Mouse (Mus musculus): ENCODE measurements at regions not wholly inside any gene's neighbourhood (a gene's known extent, or its start where the extent isn't known, plus 50 kb on each side); places are given as distances from the start of the nearest gene placed in this dataset.
"Not testable (repeated sequence)": the region's sequence is repeated elsewhere in the genome, so short reads cannot be mapped to it uniquely, and the experiment has no call there.

DNA sequence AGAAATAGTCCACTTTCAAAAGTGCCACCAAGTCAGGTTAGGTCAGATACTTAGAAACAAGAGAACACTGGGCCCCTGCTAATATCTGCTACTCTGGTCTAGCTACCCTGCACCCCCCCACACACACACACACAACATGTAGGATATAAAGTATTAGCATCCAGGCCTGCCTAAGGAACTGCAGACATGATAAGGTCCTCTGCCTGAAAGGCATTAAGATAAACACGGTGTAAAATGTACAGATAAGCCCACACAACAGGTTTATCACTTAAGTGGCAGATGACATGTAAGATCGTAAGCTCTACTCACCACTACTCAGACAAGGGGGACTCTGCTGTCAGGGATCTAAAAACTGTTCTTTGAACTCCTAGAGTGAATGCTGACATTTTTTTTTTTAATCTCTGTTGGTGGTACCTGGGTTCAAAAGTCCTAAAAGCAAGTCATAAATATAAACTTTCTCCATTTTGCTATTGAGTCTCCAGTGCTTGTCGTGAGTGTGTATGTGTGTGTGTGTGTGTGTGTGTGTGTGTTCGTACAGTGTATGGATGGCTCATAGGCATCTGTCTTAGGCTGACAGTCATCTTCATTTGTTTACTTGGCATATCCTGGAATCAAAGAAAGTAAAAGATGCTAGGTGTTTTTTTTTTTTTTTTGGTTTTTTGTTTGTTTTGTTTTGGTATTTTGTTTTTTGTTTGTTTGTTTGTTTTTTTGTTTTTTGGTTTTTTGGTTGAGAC, 52.2 kb downstream of the Gm9817 start:
- no peak for DNase-seq

DNA sequence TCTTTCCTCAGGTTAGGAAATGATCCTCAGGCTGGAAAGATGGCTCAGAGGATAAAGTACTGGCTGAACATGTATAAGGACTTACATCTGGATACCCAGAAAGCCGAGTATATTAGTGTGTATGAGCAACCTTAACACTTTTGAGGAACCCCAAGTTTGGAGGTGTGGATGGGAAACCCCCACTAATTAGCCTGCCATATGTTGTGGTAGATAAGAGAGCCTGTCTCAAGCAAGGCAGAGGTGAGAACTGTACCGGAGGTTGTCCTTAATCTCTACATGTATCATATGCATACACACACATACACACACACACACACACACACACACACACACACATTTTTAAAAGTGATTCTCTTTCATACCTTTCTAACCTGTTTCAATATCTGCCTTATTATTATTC, 62.1 kb downstream of the Gm9817 start:
- no peak for DNase-seq

GRCm38 (mm10) chr13:45145129-45145528, 66.6 kb downstream of the Gm9817 start:
- no peak for DNase-seq

- DNase-seq = peak; percentile 6
These were observed 77.7 kb downstream of the Gm9817 start for GRCm38 (mm10) chr13:45156223-45156622.

DNA sequence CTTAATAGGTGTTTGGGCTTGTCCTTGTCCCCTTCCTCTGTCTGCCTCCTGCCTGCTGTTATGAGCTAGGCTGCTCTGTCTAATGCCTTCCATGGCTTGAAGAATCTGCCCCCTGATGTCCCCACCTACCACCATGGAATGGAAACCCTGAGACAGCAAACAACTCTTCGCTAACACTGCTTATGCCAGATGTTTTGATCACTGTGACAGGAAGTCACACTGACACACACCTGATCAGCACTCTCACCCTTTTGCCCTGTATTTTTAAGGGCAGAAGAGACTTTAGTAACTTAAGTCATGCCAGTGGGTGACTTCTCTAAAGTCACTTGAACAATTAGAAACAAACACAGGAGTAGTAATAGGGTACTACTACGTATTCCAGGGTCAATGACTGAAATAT, 78.5 kb downstream of the Gm9817 start:
- no peak for DNase-seq

DNA sequence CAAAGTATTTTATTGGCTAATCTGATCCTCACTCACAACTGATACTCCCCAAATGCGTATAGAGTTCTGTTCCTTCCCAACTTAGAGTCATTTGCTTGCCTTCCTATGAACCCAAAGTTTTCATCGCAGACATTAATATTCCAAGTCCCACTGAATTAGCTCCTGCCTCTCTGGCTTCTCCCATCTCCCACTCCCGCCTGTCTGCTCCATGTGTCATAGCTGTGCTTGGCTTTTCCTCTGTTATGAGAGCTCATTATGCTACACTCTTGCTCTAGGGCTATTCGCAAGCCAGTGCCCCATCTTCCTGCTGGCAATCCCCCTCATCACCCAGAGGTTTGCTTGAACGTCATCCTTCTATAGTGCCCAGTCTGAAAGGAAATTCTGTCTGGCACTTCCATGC, 81.8 kb downstream of the Gm9817 start:
- DNase-seq = no peak

DNA sequence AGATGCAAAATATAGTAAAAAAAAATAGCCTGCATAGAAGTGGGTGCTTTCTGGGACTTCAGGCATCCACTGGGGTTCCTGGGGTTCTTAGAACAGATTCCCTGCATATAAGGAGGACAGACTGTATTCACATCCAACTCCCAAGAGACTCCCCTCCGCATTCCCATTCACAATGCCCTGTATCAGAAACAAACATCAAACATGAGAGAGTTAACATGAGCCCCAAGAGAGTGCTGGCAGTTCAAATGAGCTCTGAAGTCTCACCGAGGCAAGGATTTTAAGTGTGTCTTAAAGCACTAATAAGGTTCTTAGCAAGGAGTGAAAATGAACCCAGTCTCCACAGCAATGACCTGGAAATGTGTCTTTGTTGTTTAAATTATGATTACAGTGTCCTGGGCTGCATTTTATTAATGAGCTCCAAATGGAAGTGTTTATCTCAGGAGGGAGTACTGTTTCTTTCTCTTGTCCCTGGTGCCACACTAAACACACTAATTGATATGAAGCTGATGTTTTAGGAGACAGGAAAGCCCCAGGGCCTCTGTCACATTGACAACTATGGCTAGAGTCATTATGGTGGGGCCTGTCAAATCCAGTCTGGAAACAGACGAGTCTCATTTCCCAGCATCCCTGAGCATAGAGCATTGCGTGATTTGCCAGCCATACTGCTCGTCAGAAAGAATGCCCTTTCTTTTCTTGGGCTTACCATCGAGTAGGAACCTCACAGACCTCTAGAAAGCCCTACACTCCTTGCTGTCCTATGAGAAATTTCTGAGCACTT, 85.7 kb downstream of the Gm9817 start:
- no peak for DNase-seq

DNA sequence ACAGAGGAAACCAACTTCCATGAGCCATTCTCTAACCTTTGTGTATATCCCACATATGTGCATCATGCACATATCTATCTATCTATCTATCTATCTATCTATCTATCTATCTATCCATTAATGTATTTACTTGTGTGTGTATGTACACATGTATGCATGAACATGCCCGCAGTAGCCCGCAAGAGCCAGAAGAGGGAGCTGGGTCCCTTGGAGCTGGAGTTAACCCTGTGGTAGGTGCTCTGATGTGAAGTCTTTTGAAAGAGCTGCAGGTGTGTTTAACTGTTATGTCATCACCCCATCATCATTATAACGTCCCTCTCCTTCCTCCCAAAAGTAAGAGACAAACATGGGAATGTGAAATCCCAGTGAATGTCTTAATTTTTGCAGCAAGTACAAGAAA, 86.7 kb downstream of the Gm9817 start:
- DNase-seq = no peak

- no peak for DNase-seq
These were observed 91.2 kb downstream of the Gm9817 start for GRCm38 (mm10) chr13:45169716-45170115.

DNA sequence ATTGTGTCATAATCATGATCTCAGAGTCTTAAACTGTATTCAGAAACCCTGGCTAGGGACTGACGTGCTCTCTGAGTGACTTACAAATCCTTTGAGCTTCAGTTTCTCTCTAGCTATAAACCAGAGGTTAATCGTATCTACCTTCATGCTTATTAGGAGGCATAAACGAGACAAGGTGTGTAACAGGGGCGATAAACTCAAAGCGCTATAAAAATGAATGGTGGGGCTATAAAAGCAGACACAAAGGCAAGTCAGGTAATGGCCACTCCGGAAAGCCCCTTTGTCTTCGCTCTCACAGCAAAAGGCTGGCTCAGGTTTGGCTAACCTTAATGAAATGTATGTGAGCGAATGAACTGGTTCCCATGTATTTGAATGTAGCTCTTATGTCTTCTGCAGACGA, 94.6 kb downstream of the Gm9817 start:
- no peak for DNase-seq

DNA sequence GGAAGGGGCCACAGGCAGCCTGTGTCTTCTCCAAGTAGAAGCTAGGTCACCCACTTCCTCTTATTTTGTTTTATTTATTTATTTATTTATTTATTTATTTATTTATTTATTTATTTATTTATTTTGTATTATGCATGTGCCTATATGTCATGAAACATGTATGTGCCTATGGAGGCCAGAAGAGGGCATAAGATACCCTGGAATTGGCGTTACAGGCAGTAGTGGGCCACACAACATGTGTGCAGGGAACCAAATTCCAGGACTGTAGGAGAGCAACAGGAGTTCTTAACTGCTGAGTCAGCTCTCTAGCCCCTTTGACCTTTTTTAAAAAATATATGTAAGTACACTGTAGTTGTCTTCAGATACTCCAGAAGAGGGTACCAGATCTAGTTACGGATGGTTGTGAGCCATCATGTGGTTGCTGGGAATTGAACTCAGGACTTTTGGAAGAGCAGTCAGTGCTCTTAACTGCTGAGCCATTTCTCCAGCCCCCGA, 97.3 kb downstream of the Gm9817 start:
- DNase-seq = not testable (repeated sequence)

DNA sequence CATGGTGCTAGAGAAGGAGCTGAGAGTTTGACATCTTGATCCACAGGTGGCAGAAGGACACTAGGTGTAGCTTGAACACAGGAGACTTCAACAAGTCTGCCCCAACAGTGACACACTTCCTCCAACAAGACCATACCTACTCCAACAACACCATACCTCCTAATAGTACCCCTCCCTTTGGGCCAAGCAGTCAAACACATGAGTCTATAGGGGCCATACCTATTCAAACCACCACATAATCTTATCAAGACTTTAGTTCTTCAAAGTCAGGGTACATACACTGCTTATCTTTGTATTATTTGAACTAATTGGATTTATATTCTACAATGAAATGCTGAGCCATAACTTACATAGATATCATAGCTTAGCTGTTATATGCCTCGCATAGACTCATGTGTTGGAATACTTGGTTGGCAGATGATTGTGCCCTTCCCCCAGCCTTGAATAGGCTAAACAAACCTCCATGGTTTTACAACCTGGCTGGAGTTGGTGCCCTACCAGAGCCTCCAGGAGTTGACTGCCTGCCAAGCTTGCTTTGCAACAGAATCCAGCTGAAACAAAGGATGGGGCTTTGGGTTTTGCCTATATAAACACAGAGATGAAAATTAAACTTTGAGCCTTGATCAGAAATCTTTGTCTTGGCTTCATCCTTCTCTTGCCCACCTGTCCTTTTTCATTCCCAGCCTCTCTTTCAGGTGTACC, 103.2 kb downstream of the Gm9817 start:
- DNase-seq = no peak

GRCm38 (mm10) chr13:45189389-45189788, 110.9 kb downstream of the Gm9817 start:
- DNase-seq = no peak

DNA sequence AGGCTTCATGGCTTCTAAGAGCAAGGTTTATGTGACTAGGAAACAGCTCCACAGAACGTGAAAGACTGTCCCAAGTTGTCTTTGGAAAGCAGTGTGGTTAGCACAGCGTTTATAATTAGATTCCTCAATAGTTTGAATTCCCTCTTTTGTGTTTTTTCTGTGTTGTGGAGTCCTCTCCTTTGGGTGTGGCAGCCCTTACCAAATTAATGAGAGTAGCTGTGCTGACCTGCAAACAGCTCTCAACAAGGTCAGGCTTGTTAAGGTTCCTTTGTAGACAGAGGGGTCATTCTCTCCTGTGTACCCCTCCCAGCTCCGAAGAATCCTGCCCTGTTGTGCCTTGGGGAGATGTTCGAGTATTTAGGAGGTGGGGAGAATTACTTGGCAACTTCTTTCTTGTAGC, 111.7 kb downstream of the Gm9817 start:
- DNase-seq = no peak

DNA sequence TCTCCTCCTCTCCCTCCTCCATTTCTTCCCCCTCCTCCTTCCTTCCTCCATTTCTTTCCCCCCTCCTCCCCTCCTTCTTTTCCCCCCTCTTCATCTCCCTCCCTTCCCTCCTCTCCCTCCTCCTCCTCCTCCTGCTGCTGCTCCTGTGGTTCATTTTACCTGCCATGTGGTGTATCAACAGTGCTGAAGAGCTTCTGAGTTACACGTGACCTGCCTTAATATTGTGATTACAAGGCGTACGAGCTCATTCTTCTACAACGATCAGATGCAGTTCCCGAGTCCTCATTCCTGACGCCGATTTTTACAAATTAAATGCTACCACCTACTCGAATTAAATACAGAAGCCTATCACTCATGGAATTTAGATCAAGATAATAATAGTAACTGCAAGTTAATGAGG, 113.6 kb downstream of the Gm9817 start:
- DNase-seq = no peak

DNA sequence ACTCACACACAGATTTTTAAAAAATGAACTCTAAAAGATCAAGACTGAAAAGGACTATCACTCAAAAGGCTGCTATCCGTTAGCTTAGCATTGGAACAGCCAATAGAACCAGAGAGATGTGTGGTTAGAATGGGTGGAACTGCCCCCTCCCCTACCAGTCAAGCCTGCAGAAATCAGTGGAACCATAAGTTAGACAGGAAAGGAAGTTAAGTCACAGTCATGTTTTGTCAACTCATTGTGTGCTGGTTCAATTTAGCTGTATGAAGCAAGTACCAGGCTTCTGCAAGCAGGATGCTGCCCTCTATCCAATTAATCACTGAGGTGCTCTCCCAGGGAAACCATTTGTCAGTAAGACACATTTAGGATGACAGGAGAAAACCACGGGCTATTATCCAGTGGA, 117.1 kb downstream of the Gm9817 start:
- DNase-seq = no peak

GRCm38 (mm10) chr13:45196363-45196762, 117.9 kb downstream of the Gm9817 start:
- DNase-seq = no peak

- no peak for DNase-seq
These were observed 122.1 kb downstream of the Gm9817 start for GRCm38 (mm10) chr13:45200511-45201120.

DNA sequence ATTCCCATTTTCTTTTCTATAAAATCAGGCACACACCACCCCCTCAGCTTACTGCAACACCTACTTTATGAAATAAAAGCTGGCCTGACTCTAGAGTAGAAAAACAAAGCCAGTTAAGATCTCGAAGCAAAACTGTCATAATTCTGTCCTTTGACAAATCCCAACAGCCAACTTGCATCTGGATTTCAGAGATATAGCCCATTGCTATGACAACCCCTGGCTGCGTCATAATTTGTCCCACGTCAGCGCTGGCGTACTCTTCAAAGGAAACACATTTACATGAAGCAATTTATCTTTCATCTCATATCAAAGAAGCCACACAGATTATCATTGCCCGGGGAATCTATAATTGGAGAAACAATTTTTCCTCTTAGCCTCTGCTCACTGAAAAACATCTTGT, 126.4 kb downstream of the Gm9817 start:
- peak; percentile 33 for DNase-seq

GRCm38 (mm10) chr13:45208540-45209197, 130.2 kb downstream of the Gm9817 start:
- DNase-seq = no peak

DNA sequence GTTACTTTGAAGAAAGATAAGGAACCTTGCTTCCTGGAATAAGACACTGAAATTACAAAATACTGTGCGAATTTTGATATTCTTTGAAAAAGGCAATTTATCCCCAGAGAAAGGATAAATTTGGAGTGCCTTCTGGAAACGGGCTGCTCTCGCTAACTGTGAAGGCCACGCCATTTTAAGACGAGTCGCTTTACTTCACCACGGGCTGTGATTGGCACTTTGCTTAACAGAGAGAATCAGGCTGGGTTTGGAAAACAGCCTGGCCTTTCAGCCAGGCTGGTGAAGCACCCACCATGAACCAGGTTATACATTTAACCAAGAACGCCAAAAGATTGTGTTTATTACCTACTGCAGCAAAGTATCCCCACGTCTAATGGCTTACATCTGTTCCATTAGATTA, 132.7 kb downstream of the Gm9817 start:
- DNase-seq = no peak

DNA sequence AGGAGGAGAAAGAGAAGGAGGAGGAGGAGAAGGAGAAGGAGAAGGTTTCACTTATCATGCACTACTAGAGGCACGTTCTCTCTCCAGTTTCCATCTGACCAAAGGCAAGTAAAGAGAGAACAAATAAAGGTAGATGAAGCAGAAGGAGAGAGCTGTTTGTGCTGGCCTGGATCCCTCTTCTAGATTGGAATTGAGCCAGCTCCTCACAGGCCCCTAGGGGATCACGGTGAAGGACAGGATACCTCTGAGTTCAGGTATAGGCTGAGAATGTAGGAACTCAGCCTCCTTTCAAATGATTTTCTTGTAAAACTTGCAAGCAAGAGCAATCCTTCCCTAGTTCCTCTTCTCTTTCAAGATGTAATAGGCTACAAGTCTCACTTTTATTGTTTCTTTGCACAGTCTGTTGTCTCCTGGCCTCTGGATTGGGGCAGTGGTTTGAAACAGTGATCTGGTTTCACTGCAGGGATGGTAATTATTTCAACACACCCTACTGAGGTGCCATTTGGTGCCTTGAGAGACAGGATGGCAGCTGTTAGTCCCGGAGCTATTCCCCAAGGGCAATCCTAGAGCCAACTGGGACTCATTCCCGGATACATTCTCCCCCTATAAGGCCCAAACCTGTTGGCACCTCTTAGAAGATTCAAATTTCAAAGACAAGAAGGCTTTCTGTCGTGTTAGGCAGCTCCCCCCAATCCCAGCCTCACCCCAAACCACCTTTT, 134.8 kb downstream of the Gm9817 start:
- DNase-seq = no peak
